Mouse (Mus musculus): ENCODE data around the gene Chchd6. TPM values are rescaled to one million over a fixed set of nuclear protein-coding genes. Genes with fewer than 3 reads are reported as not detected.

Chchd6 gene
- 1 to 10 TPM; 3.0 to 5.3 (median 3.6) TPM for polyA plus RNA-seq (2017; shearing (Covaris generic))

GRCm38 (mm10) chr6:89595018-89595776, at the start of gene Chchd6:
Gene Chchd6 (minus strand): TSS chr6:89595652.
- ATAC-seq, result peak; percentile 98

GRCm38 (mm10) chr6:89644271-89645075, 49.0 kb upstream of the Chchd6 start:
- ATAC-seq, result peak; percentile 73

GRCm38 (mm10) chr6:89643798-89644270, 48.4 kb upstream of the Chchd6 start, which contains the start of gene Txnrd3:
Gene Txnrd3 (plus strand): TSS chr6:89643988.
- ATAC-seq, result peak; percentile 84

GRCm38 (mm10) chr6:89639025-89639424, 43.6 kb upstream of the Chchd6 start:
- ATAC-seq, result no peak

GRCm38 (mm10) chr6:89637977-89638376, 42.5 kb upstream of the Chchd6 start:
- no peak for ATAC-seq

GRCm38 (mm10) chr6:89634400-89634799, 38.9 kb upstream of the Chchd6 start:
- no peak for ATAC-seq

- ATAC-seq, result no peak
Measured at GRCm38 (mm10) chr6:89633115-89633514, 37.7 kb upstream of the Chchd6 start.

- ATAC-seq, result peak; percentile 99
Measured at GRCm38 (mm10) chr6:89631809-89632562, 36.5 kb upstream of the Chchd6 start.

- ATAC-seq, result no peak
Measured at GRCm38 (mm10) chr6:89628045-89628785, 32.8 kb upstream of the Chchd6 start.

GRCm38 (mm10) chr6:89622647-89623046, 27.2 kb upstream of the Chchd6 start:
- no peak for ATAC-seq

- ATAC-seq, result no peak
Measured at GRCm38 (mm10) chr6:89615373-89615755, 19.9 kb upstream of the Chchd6 start.

- no peak for ATAC-seq
Measured at GRCm38 (mm10) chr6:89614596-89615372, 19.3 kb upstream of the Chchd6 start.

- no peak for ATAC-seq
Measured at GRCm38 (mm10) chr6:89614107-89614471, 18.6 kb upstream of the Chchd6 start.

GRCm38 (mm10) chr6:89613336-89614106, 18.1 kb upstream of the Chchd6 start:
- ATAC-seq, result no peak

- ATAC-seq, result no peak
Measured at GRCm38 (mm10) chr6:89607999-89608398, 12.5 kb upstream of the Chchd6 start.

GRCm38 (mm10) chr6:89606096-89606495, 10.6 kb upstream of the Chchd6 start:
- ATAC-seq, result no peak

GRCm38 (mm10) chr6:89596510-89596909, 1.1 kb upstream of the Chchd6 start:
- ATAC-seq, result no peak

- ATAC-seq, result peak; percentile 5
Measured at GRCm38 (mm10) chr6:89595777-89596146, 310 bp upstream of the Chchd6 start.

GRCm38 (mm10) chr6:89592016-89592415, 3.4 kb downstream of the Chchd6 start:
- no peak for ATAC-seq

- no peak for ATAC-seq
Measured at GRCm38 (mm10) chr6:89591531-89591930, 3.9 kb downstream of the Chchd6 start.

- no peak for ATAC-seq
Measured at GRCm38 (mm10) chr6:89585696-89586095, 9.8 kb downstream of the Chchd6 start.

Measured in inflammation-experienced regulatory T-cells, adult 6 months (primary cell).